Mouse (Mus musculus): ENCODE data around the gene 1700001P01Rik.

GRCm38 (mm10) chr11:97813085-97813484 lies 37.4 kb upstream of the 1700001P01Rik start:
- no peak for TF ChIP-seq CTCF (IDR thresholded peaks at IDR 0.05; ENCODE audit: extremely low read depth, insufficient read length, insufficient replicate concordance, low read depth, low read length)
- TF ChIP-seq POLR2A (IDR thresholded peaks at IDR 0.05; ENCODE audit: low read depth, low read length): peak; percentile 37; the same call in 1 of the 2 replicates

Data from small intestine, adult 2 months (tissue).